Comparison of ENCODE assay signal across 31 mouse cellular contexts in genomic region chr10:41460501-41460900, GRCm38 (mm10). TPM values are rescaled to one million over a fixed set of nuclear protein-coding genes. Genes with fewer than 3 reads are reported as not detected.
DNase-seq lines count a peak whose midpoint lies in the region; ATAC-seq and TF ChIP-seq lines count a peak whose summit lies in the region.
"Had no signal": no experiment of that assay in that cellular context is flagged by ENCODE, and none has a peak within 500 bp of the region (broad histone marks: within the 10 kb centered on the region; RNA-seq: fewer than 3 reads in every experiment).

No protein-coding gene starts in this region.

- 0 out of 2 replicates have a peak, but pooled peaks have one; percentile 39 for ATAC-seq in forebrain, embryonic 12.5 days (ENCODE audit: low FRiP score)
- no peak for ATAC-seq in forebrain, embryonic 15.5 days (replicated peaks)
- 0 out of 2 replicates have a peak, but pooled peaks have one; percentile 38 for ATAC-seq in intestine, embryonic 16.5 days
- no peak for ATAC-seq in intestine, postnatal 0 days
- no peak for ATAC-seq in liver, embryonic 12.5 days
- ATAC-seq: activated CD4-positive, CD25-positive, alpha-beta regulatory T cell, adult 4 months; forebrain, embryonic 16.5 days; Patski had no signal

- H3K36me3 ChIP-seq in forebrain, embryonic 12.5 days (replicated peaks), result peaks cover 49% of the 10 kb centered on the region
- peaks cover 33% of the 10 kb centered on the region for H3K36me3 ChIP-seq in forebrain, embryonic 15.5 days
- peaks cover 9% of the 10 kb centered on the region; the same call in 1 of the 2 replicates for H3K36me3 ChIP-seq in intestine, embryonic 16.5 days (ENCODE audit: control insufficient read depth, insufficient read depth, low read length)
- H3K36me3 ChIP-seq in intestine, postnatal 0 days (ENCODE audit: control insufficient read depth, insufficient read depth), result peaks cover 45% of the 10 kb centered on the region
- peaks cover 56% of the 10 kb centered on the region for H3K36me3 ChIP-seq in liver, embryonic 12.5 days

- no peak overlapping the region for H3K4me3 ChIP-seq in forebrain, embryonic 12.5 days (replicated peaks)
- H3K4me3 ChIP-seq in forebrain, embryonic 15.5 days, result no peak overlapping the region
- H3K4me3 ChIP-seq in intestine, embryonic 16.5 days (ENCODE audit: low read length), result no peak overlapping the region
- no peak overlapping the region for H3K4me3 ChIP-seq in intestine, postnatal 0 days (ENCODE audit: low read depth, low read length)
- H3K4me3 ChIP-seq in liver, embryonic 12.5 days, result no peak overlapping the region
- H3K4me3 ChIP-seq: embryonic facial prominence, embryonic 13.5 days; erythroblast, embryonic 14.5 days; heart, embryonic 10.5 days; left cerebral cortex, adult 2 months; limb, embryonic 15.5 days; liver, embryonic 15.5 days; lung, embryonic 15.5 days; megakaryocyte, embryonic 14.5 days; stomach, embryonic 15.5 days had no signal

- peaks cover 4% of the 10 kb centered on the region; the same call in 1 of the 2 replicates for H3K4me1 ChIP-seq in forebrain, embryonic 12.5 days
- H3K4me1 ChIP-seq in forebrain, embryonic 15.5 days, result no peaks in the 10 kb centered on the region
- H3K4me1 ChIP-seq in intestine, embryonic 16.5 days (ENCODE audit: control insufficient read depth, insufficient read depth, low read length), result no peaks in the 10 kb centered on the region
- H3K4me1 ChIP-seq in intestine, postnatal 0 days (replicated peaks; ENCODE audit: control insufficient read depth, insufficient read depth, low read length), result no peaks in the 10 kb centered on the region
- peaks cover 11% of the 10 kb centered on the region for H3K4me1 ChIP-seq in liver, embryonic 12.5 days
- H3K4me1 ChIP-seq: embryonic facial prominence, embryonic 13.5 days; limb, embryonic 15.5 days; lung, embryonic 15.5 days; stomach, embryonic 15.5 days had no signal

- no peak for TF ChIP-seq CTCF in intestine, postnatal 0 days (IDR thresholded peaks at IDR 0.05; ENCODE audit: low read depth)

- 48% methylated on average over 2 of the region's 2 CpGs for WGBS in forebrain, embryonic 12.5 days
- 36% methylated on average over 2 of the region's 2 CpGs for WGBS in forebrain, embryonic 15.5 days
- WGBS in intestine, embryonic 16.5 days, result 16% methylated on average over 2 of the region's 2 CpGs
- 12% methylated on average over 2 of the region's 2 CpGs for WGBS in intestine, postnatal 0 days
- WGBS in liver, embryonic 12.5 days (ENCODE audit: insufficient replicate concordance), result 28% methylated on average over 2 of the region's 2 CpGs

- peak; percentile 11 for DNase-seq in retina, postnatal 1 day
- no peak for DNase-seq in retina, embryonic 14.5 days (ENCODE audit: low spot score)
- DNase-seq in gastrocnemius, postnatal 10 days, result no peak
- DNase-seq: adrenal gland, adult 8-10 months; gastrocnemius, postnatal 25 days; kidney, adult 18-20 months; left cerebral cortex, postnatal 4 days; lung, postnatal 36 days; right cerebral cortex, postnatal 4 days; thymus, adult 18-20 months; thymus, postnatal 36 days had no signal

- H3K27ac ChIP-seq in forebrain, embryonic 12.5 days, result no peak overlapping the region
- H3K27ac ChIP-seq in forebrain, embryonic 15.5 days (replicated peaks), result no peak overlapping the region
- H3K27ac ChIP-seq in intestine, embryonic 16.5 days (ENCODE audit: low read length), result no peak overlapping the region
- H3K27ac ChIP-seq in intestine, postnatal 0 days (ENCODE audit: low read depth, low read length), result no peak overlapping the region
- no peak overlapping the region for H3K27ac ChIP-seq in liver, embryonic 12.5 days
- H3K27ac ChIP-seq: embryonic facial prominence, embryonic 13.5 days; heart, embryonic 10.5 days; kidney, postnatal 0 days; left cerebral cortex, adult 2 months; limb, embryonic 15.5 days; liver, embryonic 15.5 days; lung, embryonic 15.5 days; stomach, embryonic 15.5 days had no signal

- H3K9ac ChIP-seq in forebrain, embryonic 12.5 days, result no peak overlapping the region
- H3K9ac ChIP-seq in forebrain, embryonic 15.5 days (replicated peaks), result no peak overlapping the region
- no peak overlapping the region for H3K9ac ChIP-seq in intestine, embryonic 16.5 days (ENCODE audit: low read depth, low read length)
- H3K9ac ChIP-seq in intestine, postnatal 0 days (ENCODE audit: low read depth, low read length), result no peak overlapping the region
- H3K9ac ChIP-seq in liver, embryonic 12.5 days, result no peak overlapping the region
- H3K9ac ChIP-seq: embryonic facial prominence, embryonic 13.5 days; limb, embryonic 15.5 days; liver, embryonic 15.5 days; lung, embryonic 15.5 days; stomach, embryonic 15.5 days had no signal

- H3K9me3 ChIP-seq in forebrain, embryonic 12.5 days, result no peaks in the 10 kb centered on the region
- H3K9me3 ChIP-seq in forebrain, embryonic 15.5 days, result no peaks in the 10 kb centered on the region
- no peaks in the 10 kb centered on the region for H3K9me3 ChIP-seq in intestine, embryonic 16.5 days (ENCODE audit: control insufficient read depth, low read length)
- H3K9me3 ChIP-seq in intestine, postnatal 0 days (ENCODE audit: control insufficient read depth), result no peaks in the 10 kb centered on the region
- H3K9me3 ChIP-seq in liver, embryonic 12.5 days (replicated peaks), result no peaks in the 10 kb centered on the region
- H3K9me3 ChIP-seq: embryonic facial prominence, embryonic 13.5 days; heart, embryonic 10.5 days; limb, embryonic 15.5 days; liver, embryonic 15.5 days; lung, embryonic 15.5 days; megakaryocyte, embryonic 14.5 days; stomach, embryonic 15.5 days had no signal

- H3K4me2 ChIP-seq in forebrain, embryonic 12.5 days, result no peak overlapping the region
- no peak overlapping the region for H3K4me2 ChIP-seq in forebrain, embryonic 15.5 days (replicated peaks)
- no peak overlapping the region for H3K4me2 ChIP-seq in intestine, embryonic 16.5 days (ENCODE audit: low read depth, low read length)
- H3K4me2 ChIP-seq in intestine, postnatal 0 days (replicated peaks; ENCODE audit: low read depth), result no peak overlapping the region
- no peak overlapping the region for H3K4me2 ChIP-seq in liver, embryonic 12.5 days
- H3K4me2 ChIP-seq: embryonic facial prominence, embryonic 13.5 days; limb, embryonic 15.5 days; liver, embryonic 15.5 days; lung, embryonic 15.5 days; stomach, embryonic 15.5 days had no signal

- H3K27me3 ChIP-seq in forebrain, embryonic 12.5 days, result no peaks in the 10 kb centered on the region
- H3K27me3 ChIP-seq in forebrain, embryonic 15.5 days, result no peaks in the 10 kb centered on the region
- no peaks in the 10 kb centered on the region for H3K27me3 ChIP-seq in intestine, embryonic 16.5 days (replicated peaks; ENCODE audit: control insufficient read depth, insufficient read depth, low read length)
- no peaks in the 10 kb centered on the region for H3K27me3 ChIP-seq in intestine, postnatal 0 days (replicated peaks; ENCODE audit: control insufficient read depth, insufficient read depth, low read length)
- no peaks in the 10 kb centered on the region for H3K27me3 ChIP-seq in liver, embryonic 12.5 days (replicated peaks)
- H3K27me3 ChIP-seq: embryonic facial prominence, embryonic 13.5 days; limb, embryonic 15.5 days; liver, embryonic 15.5 days; lung, embryonic 15.5 days; megakaryocyte, embryonic 14.5 days; Patski; stomach, embryonic 15.5 days had no signal

RNA-seq across cellular contexts. Expression of gene Zbtb24, which starts 10.3 kb away (rescaled TPM):
- 20.6 and 20.8 TPM in 2 replicates for polyA plus RNA-seq in forebrain, embryonic 12.5 days (2016; fragmentation: Nextera tagmentation; extraction: Ambion mirVana)
- polyA plus RNA-seq in forebrain, embryonic 15.5 days (2015; fragmentation: Nextera tagmentation; extraction: Ambion mirVana), result 20.7 and 22.0 TPM in 2 replicates
- 15.4 and 15.6 TPM in 2 replicates for polyA plus RNA-seq in intestine, embryonic 16.5 days (2015; fragmentation: Nextera tagmentation; extraction: Ambion mirVana)
- polyA plus RNA-seq in intestine, postnatal 0 days (2015; fragmentation: Nextera tagmentation; extraction: Ambion mirVana), result 12.9 and 16.0 TPM in 2 replicates
- 1 to 10 TPM; 6.0 to 8.5 TPM for total RNA-seq in gastrocnemius, postnatal 10 days (2021)
- 7.3 and 8.5 TPM in 2 replicates for polyA plus RNA-seq in liver, embryonic 12.5 days (2016; fragmentation: Nextera tagmentation; extraction: Ambion mirVana)

RNA-seq across cellular contexts. Expression of gene Mical1, which starts 15.6 kb away (rescaled TPM):
- 48.8 and 50.3 TPM in 2 replicates for polyA plus RNA-seq in forebrain, embryonic 12.5 days (2016; fragmentation: Nextera tagmentation; extraction: Ambion mirVana)
- polyA plus RNA-seq in forebrain, embryonic 15.5 days (2015; fragmentation: Nextera tagmentation; extraction: Ambion mirVana), result 39.9 and 42.0 TPM in 2 replicates
- polyA plus RNA-seq in intestine, embryonic 16.5 days (2015; fragmentation: Nextera tagmentation; extraction: Ambion mirVana), result 23.8 and 28.4 TPM in 2 replicates
- 32.2 and 37.7 TPM in 2 replicates for polyA plus RNA-seq in intestine, postnatal 0 days (2015; fragmentation: Nextera tagmentation; extraction: Ambion mirVana)
- 10 to 100 TPM; 17.3 to 26.9 TPM for total RNA-seq in gastrocnemius, postnatal 10 days (2021)
- 10.6 TPM in 2 replicates for polyA plus RNA-seq in liver, embryonic 12.5 days (2016; fragmentation: Nextera tagmentation; extraction: Ambion mirVana)

RNA-seq across cellular contexts. Expression of gene Smpd2, which starts 29.7 kb away (rescaled TPM):
- polyA plus RNA-seq in forebrain, embryonic 12.5 days (2016; fragmentation: Nextera tagmentation; extraction: Ambion mirVana), result 52.2 and 52.3 TPM in 2 replicates
- polyA plus RNA-seq in forebrain, embryonic 15.5 days (2015; fragmentation: Nextera tagmentation; extraction: Ambion mirVana), result 36.6 and 38.2 TPM in 2 replicates
- polyA plus RNA-seq in intestine, embryonic 16.5 days (2015; fragmentation: Nextera tagmentation; extraction: Ambion mirVana), result 62.7 and 68.9 TPM in 2 replicates
- 65.1 and 65.8 TPM in 2 replicates for polyA plus RNA-seq in intestine, postnatal 0 days (2015; fragmentation: Nextera tagmentation; extraction: Ambion mirVana)
- total RNA-seq in gastrocnemius, postnatal 10 days (2021), result 10 to 100 TPM; 12.8 to 14.3 TPM
- polyA plus RNA-seq in liver, embryonic 12.5 days (2016; fragmentation: Nextera tagmentation; extraction: Ambion mirVana), result 12.2 and 13.4 TPM in 2 replicates

RNA-seq across cellular contexts. Expression of gene Ppil6, which starts 29.7 kb away (rescaled TPM):
- polyA plus RNA-seq in forebrain, embryonic 12.5 days (2016; fragmentation: Nextera tagmentation; extraction: Ambion mirVana), result 1.1 and 1.7 TPM in 2 replicates
- 1.5 and 3.3 TPM in 2 replicates for polyA plus RNA-seq in forebrain, embryonic 15.5 days (2015; fragmentation: Nextera tagmentation; extraction: Ambion mirVana)
- polyA plus RNA-seq in intestine, embryonic 16.5 days (2015; fragmentation: Nextera tagmentation; extraction: Ambion mirVana), result 0.36 and 0.93 TPM in 2 replicates
- polyA plus RNA-seq in intestine, postnatal 0 days (2015; fragmentation: Nextera tagmentation; extraction: Ambion mirVana), result 1.0 and 1.3 TPM in 2 replicates
- not detected for total RNA-seq in gastrocnemius, postnatal 10 days (2021)
- 0.12 TPM in 1 of 2 replicates, not detected in the other for polyA plus RNA-seq in liver, embryonic 12.5 days (2016; fragmentation: Nextera tagmentation; extraction: Ambion mirVana)
- total RNA-seq: ES-E14; gastrocnemius, postnatal 25 days; monocyte, adult 5-6 weeks had no signal
- polyA plus RNA-seq: erythroblast, embryonic 14.5 days had no signal

RNA-seq across cellular contexts. Expression of gene Cd164, which starts 58.7 kb away (rescaled TPM):
- 104 and 110 TPM in 2 replicates for polyA plus RNA-seq in forebrain, embryonic 12.5 days (2016; fragmentation: Nextera tagmentation; extraction: Ambion mirVana)
- polyA plus RNA-seq in forebrain, embryonic 15.5 days (2015; fragmentation: Nextera tagmentation; extraction: Ambion mirVana), result 64.6 and 69.0 TPM in 2 replicates
- polyA plus RNA-seq in intestine, embryonic 16.5 days (2015; fragmentation: Nextera tagmentation; extraction: Ambion mirVana), result 186 and 195 TPM in 2 replicates
- 181 and 189 TPM in 2 replicates for polyA plus RNA-seq in intestine, postnatal 0 days (2015; fragmentation: Nextera tagmentation; extraction: Ambion mirVana)
- total RNA-seq in gastrocnemius, postnatal 10 days (2021), result 100 to 1,000 TPM; 173 to 184 TPM
- 83.6 TPM in 2 replicates for polyA plus RNA-seq in liver, embryonic 12.5 days (2016; fragmentation: Nextera tagmentation; extraction: Ambion mirVana)

Comparison
In these comparisons a context has a peak if more than half of its experiments do, and no peak if none do; other contexts are left out.
1. ATAC-seq: peak in forebrain, embryonic 12.5 days (single experiment) and intestine, embryonic 16.5 days (single experiment); none in forebrain, embryonic 15.5 days (single experiment), intestine, postnatal 0 days (single experiment) and liver, embryonic 12.5 days (single experiment).